9 mouse cellular contexts compared by ENCODE assay signal in the genomic region with DNA sequence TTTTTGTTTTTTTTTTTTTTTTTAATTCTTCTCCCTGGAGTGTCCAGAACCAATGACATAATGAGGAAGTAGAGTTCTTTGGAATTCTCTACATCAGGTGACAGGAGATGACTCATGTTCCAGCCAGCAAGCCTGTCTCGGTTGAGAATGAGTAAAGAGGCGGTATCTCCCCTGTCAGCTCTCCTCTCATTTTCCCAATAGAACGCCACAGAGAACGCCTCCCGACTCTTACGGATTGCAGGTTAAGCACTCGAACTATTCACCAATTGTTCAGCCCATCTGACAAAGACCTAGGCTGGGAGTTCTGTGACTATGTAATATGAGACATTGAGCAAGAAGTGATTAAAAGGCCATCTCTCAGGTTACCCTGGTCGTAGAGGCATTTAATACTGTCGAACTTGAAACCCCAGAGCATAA. TPM values are rescaled to one million over a fixed set of nuclear protein-coding genes. Genes with fewer than 3 reads are reported as not detected.
DNase-seq lines count a peak whose midpoint lies in the region; ATAC-seq and TF ChIP-seq lines count a peak whose summit lies in the region.
"Had no signal": no experiment of that assay in that cellular context is flagged by ENCODE, and none has a peak within 500 bp of the region (broad histone marks: within the 10 kb centered on the region; RNA-seq: fewer than 3 reads in every experiment).

No protein-coding gene starts in this region.

- H3K9ac ChIP-seq in heart, embryonic 11.5 days (ENCODE audit: low read depth, low read length): no peak overlapping the region
- H3K9ac ChIP-seq in lung, postnatal 0 days (replicated peaks; ENCODE audit: low read depth): no peak overlapping the region

- no peak; the same call in 1 of the 2 replicates for ATAC-seq in heart, embryonic 11.5 days (replicated peaks; ENCODE audit: insufficient number of reproducible peaks, low FRiP score, low TSS enrichment)
- peak; percentile 83 for ATAC-seq in lung, postnatal 0 days
- no peak for ATAC-seq in erythroblast, adult 5-6 weeks (replicated peaks; ENCODE audit: low FRiP score, poor library complexity, severe bottlenecking)

- 24% methylated on average over 9 of the region's 9 CpGs for WGBS in kidney, adult 2 months
- 35% methylated on average over 9 of the region's 9 CpGs for WGBS in heart, embryonic 11.5 days (ENCODE audit: insufficient replicate concordance)
- 13% methylated on average over 9 of the region's 9 CpGs for WGBS in lung, postnatal 0 days

- no peak for TF ChIP-seq CTCF in kidney, adult 2 months (conservative IDR thresholded peaks at IDR 0.05; ENCODE audit: insufficient read depth, insufficient read length, low read depth, low read length)
- no peak for TF ChIP-seq CTCF in lung, postnatal 0 days (IDR thresholded peaks at IDR 0.05)

- H3K4me2 ChIP-seq in heart, embryonic 11.5 days: peak overlapping the region; percentile 27
- H3K4me2 ChIP-seq in lung, postnatal 0 days (replicated peaks; ENCODE audit: low read depth, low read length): no peak overlapping the region

- H3K4me3 ChIP-seq in kidney, adult 2 months (ENCODE audit: insufficient read depth, low read depth, low read length): no peak overlapping the region
- H3K4me3 ChIP-seq in heart, embryonic 11.5 days (ENCODE audit: low read depth, low read length): no peak overlapping the region
- no peak overlapping the region for H3K4me3 ChIP-seq in lung, postnatal 0 days (ENCODE audit: low read depth, low read length)

- H3K4me1 ChIP-seq in kidney, adult 2 months (ENCODE audit: control insufficient read depth, insufficient read depth, low read length): peaks cover 3% of the 10 kb centered on the region; the same call in 1 of the 2 replicates
- 0 out of 2 replicates have a peak, but pooled peaks cover 3% of the 10 kb centered on the region for H3K4me1 ChIP-seq in heart, embryonic 11.5 days (ENCODE audit: control insufficient read depth, insufficient read depth, low read length)
- peaks cover 3% of the 10 kb centered on the region for H3K4me1 ChIP-seq in lung, postnatal 0 days (ENCODE audit: insufficient read depth, low read depth, low read length)

- H3K36me3 ChIP-seq in kidney, adult 2 months (ENCODE audit: control insufficient read depth, insufficient read depth, low read length): no peaks in the 10 kb centered on the region
- no peaks in the 10 kb centered on the region for H3K36me3 ChIP-seq in heart, embryonic 11.5 days (ENCODE audit: control insufficient read depth, insufficient read depth, low read length)
- no peaks in the 10 kb centered on the region for H3K36me3 ChIP-seq in lung, postnatal 0 days (ENCODE audit: insufficient read depth, low read length)

- 0 out of 2 replicates have a peak overlapping the region, but pooled peaks have one; percentile 42 for H3K27ac ChIP-seq in kidney, adult 2 months (ENCODE audit: insufficient read depth, low read depth, low read length)
- no peak overlapping the region for H3K27ac ChIP-seq in heart, embryonic 11.5 days (ENCODE audit: low read depth, low read length)
- peak overlapping the region; percentile 57 for H3K27ac ChIP-seq in lung, postnatal 0 days (ENCODE audit: low read length)

- no peaks in the 10 kb centered on the region for H3K27me3 ChIP-seq in kidney, adult 2 months (replicated peaks; ENCODE audit: control insufficient read depth, insufficient read depth, low read length)
- no peaks in the 10 kb centered on the region for H3K27me3 ChIP-seq in heart, embryonic 11.5 days (ENCODE audit: control insufficient read depth, insufficient read depth, low read length)
- no peaks in the 10 kb centered on the region for H3K27me3 ChIP-seq in lung, postnatal 0 days (replicated peaks; ENCODE audit: insufficient read depth, low read length)

- no peak for TF ChIP-seq POLR2A in kidney, adult 2 months (IDR thresholded peaks at IDR 0.05; ENCODE audit: low read depth, low read length)

- DNase-seq in kidney, adult 2 months: peak; percentile 53
- DNase-seq in kidney, postnatal 10 days: no peak
- peak; percentile 32 to 36 for DNase-seq in adrenal gland, postnatal 36 days
- peak; percentile 83 for DNase-seq in lung, postnatal 0 days (ENCODE audit: low spot score)
- DNase-seq in spleen, postnatal 4 days (ENCODE audit: low spot score in 2 of 2): no peak
- no peak for DNase-seq in cerebellum, adult 9-10 months
- DNase-seq: gastrocnemius, postnatal 10 days had no signal

- H3K9me3 ChIP-seq in heart, embryonic 11.5 days (replicated peaks; ENCODE audit: control insufficient read depth, low read length): no peaks in the 10 kb centered on the region
- H3K9me3 ChIP-seq in lung, postnatal 0 days (ENCODE audit: low read length): no peaks in the 10 kb centered on the region

- TF ChIP-seq EP300 in lung, postnatal 0 days (IDR thresholded peaks at IDR 0.05): peak; percentile 34; the same call in 1 of the 2 replicates

RNA-seq across cellular contexts. Expression of a gene that starts 50.3 kb away (rescaled TPM):
- 7.4 and 11.6 TPM in 2 replicates for polyA plus RNA-seq in kidney, adult 2 months (2012; rRNA removed)
- 10 to 100 TPM; 40.2 to 46.3 TPM for total RNA-seq in adrenal gland, postnatal 36 days (2021)
- 10.7 and 14.8 TPM in 2 replicates for polyA plus RNA-seq in heart, embryonic 11.5 days (2014; fragmentation: Nextera tagmentation; extraction: Ambion mirVana)
- 13.8 and 16.2 TPM in 2 replicates for polyA plus RNA-seq in lung, postnatal 0 days (2015; fragmentation: Nextera tagmentation; extraction: Ambion mirVana)
- total RNA-seq in erythroblast, adult 5-6 weeks (2015; ENCODE audit: low replicate concordance): 33.2 and 33.4 TPM in 2 replicates
- 20.6 and 37.6 TPM in 2 replicates for total RNA-seq in erythroblast, adult 5-6 weeks (2017; ENCODE audit: low replicate concordance)

Comparison
In these comparisons a context has a peak if more than half of its experiments do, and no peak if none do; other contexts are left out.
1. DNase-seq: peak in kidney, adult 2 months (single experiment), adrenal gland, postnatal 36 days (2 of 2) and lung, postnatal 0 days (single experiment); none in kidney, postnatal 10 days (single experiment), spleen, postnatal 4 days (0 of 2) and cerebellum, adult 9-10 months (single experiment).